Mouse (Mus musculus): ENCODE data around the gene Olfr1392.
A peak's percentile ranks its signal among the peaks of the same experiment; 100 is the strongest.
"Not testable (repeated sequence)": the region's sequence is repeated elsewhere in the genome, so short reads cannot be mapped to it uniquely, and the experiment has no call there.

The Olfr1392 gene

DNA sequence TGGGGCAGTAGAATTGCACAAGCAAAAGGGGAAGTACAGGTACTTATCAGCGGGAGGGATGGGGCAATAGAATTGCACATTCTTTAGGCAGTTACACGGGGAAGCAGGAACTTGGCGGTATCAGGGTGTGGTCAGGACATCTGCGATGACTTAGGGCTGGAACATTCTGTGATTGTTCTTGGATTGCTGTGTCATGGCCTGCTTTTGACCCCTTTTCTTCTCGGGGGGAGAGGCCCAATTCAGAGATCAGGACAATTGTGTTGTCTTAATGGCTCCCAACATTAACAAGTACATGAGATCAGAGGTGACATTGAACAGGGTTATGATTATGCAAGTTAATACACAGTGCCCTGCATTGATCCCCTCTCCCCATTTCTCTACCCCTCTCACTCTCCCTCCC lies 23.5 kb downstream of the Olfr1392 start:
- not testable (repeated sequence) for DNase-seq (ENCODE audit: low read depth, low spot score)

DNA sequence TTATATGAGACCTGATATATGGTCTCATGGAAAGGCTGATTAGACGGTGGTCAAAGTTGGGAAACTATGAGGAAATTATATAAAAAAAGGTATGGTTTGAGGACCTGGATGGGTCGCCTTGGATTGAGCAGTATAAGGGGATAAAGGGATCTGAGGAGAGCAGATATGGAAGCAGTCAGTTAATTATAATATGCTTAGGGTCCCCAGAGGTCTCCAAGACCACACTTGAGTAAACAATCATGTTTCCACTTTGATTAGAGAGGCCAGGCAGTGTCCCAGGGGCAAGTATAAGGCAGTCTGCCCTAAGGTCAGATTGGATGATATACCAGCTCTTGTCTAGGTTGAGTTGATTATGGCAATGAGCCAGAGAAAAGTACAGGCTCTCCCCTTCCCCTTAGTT lies 37.4 kb downstream of the Olfr1392 start, which contains the start of gene Olfr1391:
Gene Olfr1391 (plus strand): TSS at position 301 of the 400 bp plus-strand sequence.
- DNase-seq (ENCODE audit: low read depth, low spot score) = no peak

DNA sequence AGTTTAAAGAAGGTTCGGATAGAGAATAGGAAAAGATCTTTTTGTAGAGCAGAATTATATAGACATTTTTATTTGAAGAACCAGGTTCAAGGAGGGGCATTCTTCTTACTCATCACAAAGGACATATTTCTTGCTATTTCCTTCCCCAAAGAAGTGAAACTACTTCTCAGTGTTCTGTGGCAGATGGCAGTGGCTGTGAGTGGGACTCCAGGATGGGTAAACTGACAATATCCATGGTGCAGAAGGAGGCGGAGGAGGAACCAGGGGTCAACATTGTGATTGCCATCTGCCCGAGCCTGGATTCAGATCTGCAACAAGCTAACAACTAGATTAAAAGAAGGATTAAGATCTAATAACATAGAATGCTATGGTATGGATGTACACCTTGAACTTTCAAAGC lies 41.6 kb downstream of the Olfr1392 start:
- no peak for DNase-seq (ENCODE audit: low read depth, low spot score)

- peak; percentile 66 for DNase-seq (ENCODE audit: low read depth, low spot score)
These were observed 44.6 kb downstream of the Olfr1392 start for GRCm38 (mm10) chr11:49329686-49330085.

GRCm38 (mm10) chr11:49334888-49335287 lies 49.8 kb downstream of the Olfr1392 start, which contains the start of gene Olfr1390:
Gene Olfr1390 (plus strand): TSS chr11:49335188.
- no peak for DNase-seq (ENCODE audit: low read depth, low spot score)

DNA sequence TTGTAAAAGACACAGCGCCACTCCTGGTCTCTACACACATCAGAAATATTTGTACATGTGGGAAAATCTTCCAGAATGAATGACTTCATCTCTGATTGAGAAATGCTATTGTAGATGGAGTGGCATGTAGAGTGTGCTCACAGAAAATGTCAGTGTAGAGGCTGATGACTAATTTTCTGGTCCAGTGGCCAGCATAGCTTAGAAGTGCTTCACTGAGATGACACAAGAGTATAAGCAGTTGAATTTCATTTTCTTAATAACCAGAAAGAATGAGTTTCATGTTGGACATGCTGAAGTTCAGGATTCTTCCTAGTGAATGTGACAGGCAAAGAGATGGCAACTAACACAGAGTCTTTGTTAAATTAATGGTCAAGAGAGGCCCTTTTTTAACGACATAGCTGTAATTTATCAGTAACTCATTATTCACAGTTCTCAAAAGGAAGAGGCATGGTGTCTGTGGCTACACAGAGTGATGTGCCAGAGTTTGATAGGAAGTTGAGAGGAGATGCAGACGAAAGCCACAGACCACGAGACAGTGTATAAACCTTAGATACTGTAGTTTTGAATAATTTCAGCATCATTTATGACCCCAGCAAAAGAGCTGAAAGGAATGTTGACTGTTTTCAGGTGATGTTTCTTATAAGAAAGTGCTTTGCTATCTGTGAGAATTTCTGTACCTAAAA lies 52.2 kb downstream of the Olfr1392 start:
- no peak for DNase-seq (ENCODE audit: low read depth, low spot score)
